Mouse (Mus musculus) neutrophil, adult 5-6 weeks (primary cell): ENCODE results near the gene Rere. TPM values are rescaled to one million over a fixed set of nuclear protein-coding genes. Genes with fewer than 3 reads are reported as not detected.

Experiments used
- ATAC-seq: fragments of 151-379, 151-347 bp; 2 replicates; pipeline ENCODE4 v1.8.0; 2017; ENCODE audit warnings: mild to moderate bottlenecking, moderate TSS enrichment; ENCODE audit not compliant: insufficient number of reproducible peaks, poor library complexity, low FRiP score, severe bottlenecking; ENCODE audit errors: extremely low read depth
- total RNA-seq: library from RNA; stranded (forward); fragments of 200-1000 nt; gene quantifications from 2 replicates; pipeline ENCODE4 v1.2.3, GENCODE M21; 2017

The Rere gene
- total RNA-seq, 1 experiment from 2014 or later, result 59.4 TPM

GRCm38 (mm10) chr4:150401830-150402607, 120.6 kb downstream of the Rere start:
- no peak for ATAC-seq

GRCm38 (mm10) chr4:150402608-150402985, 121.2 kb downstream of the Rere start:
- no peak for ATAC-seq

DNA sequence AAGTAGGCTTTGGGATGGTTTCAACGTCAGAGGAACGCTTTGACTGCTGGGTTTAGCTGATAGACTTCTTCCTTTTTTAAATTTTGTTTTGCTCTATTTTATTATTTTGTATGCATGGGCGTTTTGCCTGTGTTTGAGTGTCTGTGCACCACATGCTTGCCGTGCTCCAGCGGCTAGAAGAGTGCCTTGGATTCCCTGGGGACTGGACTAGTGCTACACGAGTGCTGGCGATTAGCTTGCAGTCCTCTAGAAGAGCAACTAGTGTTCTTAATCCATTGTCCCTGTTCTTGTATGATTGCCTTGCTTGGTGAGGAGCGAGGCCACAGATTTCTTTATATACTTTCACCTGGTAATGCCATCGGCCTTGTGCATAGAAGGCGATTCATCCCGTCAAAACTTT, 122.5 kb downstream of the Rere start:
- ATAC-seq, result no peak

GRCm38 (mm10) chr4:150404583-150404982, 123.1 kb downstream of the Rere start:
- no peak for ATAC-seq

GRCm38 (mm10) chr4:150405786-150406185, 124.3 kb downstream of the Rere start:
- ATAC-seq, result no peak

GRCm38 (mm10) chr4:150406320-150406719, 124.9 kb downstream of the Rere start:
- ATAC-seq, result no peak

DNA sequence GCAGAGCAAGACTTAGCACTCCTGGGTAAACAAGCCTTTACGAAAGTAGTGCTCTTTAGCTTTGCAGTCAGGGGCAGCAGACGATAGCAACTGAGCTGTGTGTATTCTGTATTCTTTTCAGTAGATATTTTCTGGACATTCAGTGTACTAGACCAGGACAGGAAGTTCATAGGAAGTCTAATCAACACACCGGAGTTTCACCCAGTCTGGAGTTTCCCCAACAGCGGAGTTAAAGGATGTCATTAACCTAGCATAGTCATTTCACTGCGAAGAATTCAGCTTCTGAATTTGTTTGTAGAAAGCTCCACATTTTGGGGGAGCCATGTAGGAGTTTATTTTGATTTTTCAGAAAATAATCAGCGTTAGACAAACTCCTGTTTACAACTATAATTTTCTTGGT, 125.4 kb downstream of the Rere start:
- no peak for ATAC-seq

- no peak for ATAC-seq
Observed at GRCm38 (mm10) chr4:150414296-150414695, 132.8 kb downstream of the Rere start.

- no peak for ATAC-seq
Observed at GRCm38 (mm10) chr4:150414759-150415158, 133.3 kb downstream of the Rere start.

- ATAC-seq, result no peak
Observed at GRCm38 (mm10) chr4:150415227-150415969, 134.0 kb downstream of the Rere start.

- no peak for ATAC-seq
Observed at GRCm38 (mm10) chr4:150420576-150421263, 139.3 kb downstream of the Rere start.

DNA sequence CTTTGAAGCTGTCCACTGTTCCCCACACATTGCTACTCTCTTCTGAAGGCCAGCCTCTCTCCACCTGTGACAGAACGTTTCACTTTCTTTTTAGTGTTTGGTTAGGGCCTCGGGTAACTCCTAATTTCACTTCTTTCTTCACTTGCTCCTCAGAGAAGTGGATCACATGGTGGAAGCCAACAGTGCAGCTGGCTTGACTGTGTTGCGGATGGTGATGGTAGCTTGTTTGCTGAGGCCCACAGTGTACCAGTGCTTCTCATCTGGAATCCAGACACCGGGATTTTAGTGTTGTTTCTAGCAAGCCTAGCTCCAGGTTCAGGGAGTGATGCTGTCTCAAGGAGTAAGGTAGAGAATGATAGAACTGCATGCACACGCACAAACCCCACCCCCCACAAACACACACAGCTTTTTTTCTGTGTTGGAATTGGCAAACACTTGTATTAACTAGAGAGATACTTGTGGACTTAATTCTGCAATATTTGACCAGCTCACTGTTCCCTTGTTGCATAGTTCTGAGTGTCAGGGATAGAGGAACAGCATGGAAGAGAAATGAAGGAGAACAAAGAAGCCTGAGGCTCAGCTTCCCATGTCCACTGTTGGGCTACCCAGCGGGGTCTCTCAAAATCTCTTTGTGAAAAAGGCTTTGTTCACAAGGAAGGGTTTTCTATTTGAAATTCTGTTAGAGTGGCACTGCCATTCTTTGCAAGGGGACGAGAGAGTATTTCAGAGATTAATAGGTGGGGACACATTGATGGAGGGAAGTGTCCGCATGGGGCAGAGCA, 144.8 kb downstream of the Rere start:
- ATAC-seq, result no peak

DNA sequence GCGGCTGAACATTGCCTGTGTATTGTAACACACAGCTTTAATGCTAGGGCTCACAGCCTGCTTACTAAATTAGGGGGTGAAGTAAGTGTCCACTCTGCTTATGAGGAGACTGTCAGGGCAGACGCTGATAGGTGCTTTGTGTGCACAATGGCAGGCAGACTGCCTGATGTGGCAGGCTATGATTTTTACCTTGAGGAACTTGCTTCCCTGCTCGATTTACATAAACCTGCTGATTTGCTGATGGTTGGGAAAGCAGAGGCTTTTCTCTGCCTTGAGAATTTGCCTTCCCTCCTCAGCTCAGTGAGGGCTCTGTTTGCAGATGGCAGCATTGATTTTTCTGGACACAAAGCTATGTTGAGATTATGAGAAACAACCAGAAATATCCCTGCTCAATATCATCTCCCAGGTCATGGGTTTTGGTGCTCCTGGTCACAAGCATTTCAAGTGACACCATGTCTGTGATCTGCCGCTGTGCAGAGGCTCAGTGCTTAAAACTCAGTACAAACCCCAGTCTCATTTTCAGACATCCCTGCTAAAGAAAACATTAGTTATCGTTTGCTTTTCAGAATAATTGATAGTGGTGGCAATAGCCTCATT, 145.5 kb downstream of the Rere start:
- no peak for ATAC-seq

- ATAC-seq, result no peak
Observed at GRCm38 (mm10) chr4:150428762-150429161, 147.3 kb downstream of the Rere start.

DNA sequence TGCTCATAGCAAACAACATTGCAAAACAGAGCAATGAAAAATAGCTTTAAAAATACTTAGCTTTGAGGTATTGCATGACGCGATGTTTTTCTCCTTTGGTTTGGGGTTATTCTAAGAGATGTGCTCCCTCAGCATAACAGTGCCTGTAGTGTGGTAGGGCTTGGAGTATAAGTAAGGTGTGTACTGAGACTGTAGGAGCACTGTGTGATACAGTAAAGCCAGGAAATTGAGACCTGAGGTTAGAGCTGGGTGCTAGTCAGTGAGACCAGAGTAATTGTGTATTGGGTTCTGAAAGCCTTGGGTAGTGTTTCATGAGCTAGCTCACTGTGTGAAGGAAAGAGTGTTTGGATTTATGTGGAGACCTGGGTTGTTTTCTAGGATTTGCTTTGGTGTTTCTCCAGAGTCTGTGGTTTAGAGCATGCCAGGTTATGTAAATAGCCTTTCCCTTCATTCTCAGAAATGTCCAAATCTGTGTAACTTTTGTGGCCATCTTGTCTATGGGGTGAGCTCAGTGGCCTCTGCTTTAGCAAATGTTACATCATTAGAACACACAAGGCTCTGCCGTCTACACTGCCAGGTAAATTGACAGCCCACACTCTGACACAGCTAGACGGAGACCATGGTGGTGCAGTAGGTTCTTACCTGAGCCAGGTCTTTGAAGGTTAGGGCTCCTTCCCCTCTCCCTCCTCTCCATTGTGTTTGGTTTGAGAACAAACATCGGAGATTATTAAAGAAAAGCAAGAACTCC, 152.6 kb downstream of the Rere start:
- ATAC-seq, result no peak

DNA sequence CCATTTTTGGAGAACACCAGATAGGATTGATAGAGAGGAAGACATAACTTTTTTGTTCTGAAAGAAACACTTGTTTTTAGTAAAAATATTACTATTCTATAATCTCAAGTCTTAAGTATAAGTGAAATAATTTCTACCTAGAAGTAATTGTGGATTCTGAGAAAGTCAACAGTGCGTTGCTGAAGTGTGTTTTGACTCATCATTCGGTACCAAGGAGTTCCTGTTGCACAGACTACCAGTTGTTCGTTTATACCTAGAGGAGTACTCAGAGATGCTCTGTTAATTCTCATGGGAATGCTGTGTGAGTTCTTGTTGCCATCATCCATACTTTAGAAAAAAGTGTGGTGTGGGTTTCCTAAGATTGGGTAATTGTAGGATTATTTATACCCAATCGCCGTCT, 154.1 kb downstream of the Rere start:
- no peak for ATAC-seq

- ATAC-seq, result no peak
Observed at GRCm38 (mm10) chr4:150438621-150439020, 157.2 kb downstream of the Rere start.

- no peak for ATAC-seq
Observed at GRCm38 (mm10) chr4:150441931-150442330, 160.5 kb downstream of the Rere start.
